7 mouse cellular contexts compared by ENCODE assay signal in genomic region chr7:79536157-79536641, GRCm38 (mm10).
A peak's percentile ranks its signal among the peaks of the same experiment; 100 is the strongest.
DNase-seq lines count a peak whose midpoint lies in the region; ATAC-seq and TF ChIP-seq lines count a peak whose summit lies in the region.

No protein-coding gene starts in this region.

- 1% methylated on average over 27 of the region's 27 CpGs for WGBS in liver, embryonic 11.5 days
- WGBS in liver, embryonic 14.5 days (ENCODE audit: insufficient replicate concordance) = 1% methylated on average over 27 of the region's 27 CpGs
- 2% methylated on average over 27 of the region's 27 CpGs for WGBS in small intestine, adult 2 months

- no peak overlapping the region for H3K27ac ChIP-seq in liver, embryonic 11.5 days (ENCODE audit: low read depth, low read length)
- H3K27ac ChIP-seq in liver, embryonic 14.5 days = no peak overlapping the region
- H3K27ac ChIP-seq in small intestine, adult 2 months (ENCODE audit: insufficient read depth, low read depth, low read length) = no peak overlapping the region

- no peak for TF ChIP-seq POLR2A in small intestine, adult 2 months (IDR thresholded peaks at IDR 0.05; ENCODE audit: low read depth, low read length)

- 0 out of 2 replicates have a peak, but pooled peaks cover 2% of the 10 kb centered on the region for H3K4me1 ChIP-seq in liver, embryonic 11.5 days (replicated peaks; ENCODE audit: control insufficient read depth, insufficient read depth, low read length)
- H3K4me1 ChIP-seq in liver, embryonic 14.5 days (replicated peaks; ENCODE audit: control insufficient read depth in 2 of 2, insufficient read depth in 2 of 2, low read length in 1 of 2) = no peaks in the 10 kb centered on the region
- H3K4me1 ChIP-seq in small intestine, adult 2 months (ENCODE audit: control insufficient read depth, insufficient read depth, insufficient read length, low read length) = peaks cover 5% of the 10 kb centered on the region; the same call in 1 of the 2 replicates

- ATAC-seq in liver, embryonic 11.5 days (replicated peaks; ENCODE audit: low FRiP score) = no peak
- peak; percentile 59 for ATAC-seq in granulocyte monocyte progenitor cell, adult 5-6 weeks (replicated peaks; ENCODE audit: poor library complexity, severe bottlenecking)
- ATAC-seq in liver, embryonic 14.5 days (ENCODE audit: insufficient read depth) = no peak
- ATAC-seq in erythroid progenitor cell, adult 5-6 weeks (replicated peaks; ENCODE audit: low FRiP score, poor library complexity, severe bottlenecking) = no peak

- no peaks in the 10 kb centered on the region for H3K36me3 ChIP-seq in liver, embryonic 11.5 days (ENCODE audit: control insufficient read depth, insufficient read depth, low read length)
- H3K36me3 ChIP-seq in liver, embryonic 14.5 days (replicated peaks; ENCODE audit: control insufficient read depth, insufficient read depth, low read depth) = no peaks in the 10 kb centered on the region
- no peaks in the 10 kb centered on the region for H3K36me3 ChIP-seq in small intestine, adult 2 months (ENCODE audit: control insufficient read depth, insufficient read depth, low read length)

- peaks cover 98% of the 10 kb centered on the region for H3K27me3 ChIP-seq in liver, embryonic 11.5 days (replicated peaks; ENCODE audit: control insufficient read depth, insufficient read depth, low read length)
- peaks cover 88% of the 10 kb centered on the region for H3K27me3 ChIP-seq in liver, embryonic 14.5 days (ENCODE audit: control insufficient read depth, insufficient read depth, low read length)
- H3K27me3 ChIP-seq in small intestine, adult 2 months (ENCODE audit: control insufficient read depth, insufficient read depth, low read length) = peaks cover 70% of the 10 kb centered on the region

- no peak overlapping the region for H3K9ac ChIP-seq in liver, embryonic 11.5 days (ENCODE audit: low read depth, low read length)
- no peak overlapping the region for H3K9ac ChIP-seq in liver, embryonic 14.5 days (replicated peaks)

- no peak for TF ChIP-seq EP300 in liver, embryonic 14.5 days (IDR thresholded peaks at IDR 0.05; ENCODE audit: low read depth)

- no peak for DNase-seq in liver, embryonic 11.5 days (ENCODE audit: low spot score)
- DNase-seq in liver = no peak
- DNase-seq in cerebellum, adult 9-11 months = peak; percentile 73
- DNase-seq in liver, embryonic 14.5 days (ENCODE audit: low read depth in 3 of 3, low spot score in 3 of 3) = no peak

- H3K4me3 ChIP-seq in liver, embryonic 11.5 days (ENCODE audit: low read depth, low read length) = peak overlapping the region; percentile 29
- H3K4me3 ChIP-seq in liver, embryonic 14.5 days (ENCODE audit: insufficient read depth in 1 of 2, low read depth in 2 of 2, low read length in 2 of 2) = no peak overlapping the region
- peak overlapping the region; percentile 14 for H3K4me3 ChIP-seq in small intestine, adult 2 months (ENCODE audit: low read depth, low read length)

- TF ChIP-seq CTCF in liver, embryonic 14.5 days (IDR thresholded peaks at IDR 0.05; ENCODE audit: low read depth) = no peak
- no peak for TF ChIP-seq CTCF in small intestine, adult 2 months (IDR thresholded peaks at IDR 0.05; ENCODE audit: extremely low read depth, insufficient read length, insufficient replicate concordance, low read depth, low read length)

- H3K9me3 ChIP-seq in liver, embryonic 11.5 days (ENCODE audit: control insufficient read depth, low read length) = no peaks in the 10 kb centered on the region
- no peaks in the 10 kb centered on the region for H3K9me3 ChIP-seq in liver, embryonic 14.5 days (ENCODE audit: control insufficient read depth, low read length)

- H3K4me2 ChIP-seq in liver, embryonic 11.5 days = peak overlapping the region; percentile 51
- 0 out of 2 replicates have a peak overlapping the region, but pooled peaks have one; percentile 15 for H3K4me2 ChIP-seq in liver, embryonic 14.5 days (ENCODE audit: low read depth)

Comparison
In these comparisons a context has a peak if more than half of its experiments do, and no peak if none do; other contexts are left out.
1. H3K4me3 ChIP-seq: peak in liver, embryonic 11.5 days (single experiment) and small intestine, adult 2 months (single experiment); none in liver, embryonic 14.5 days (0 of 2).